Mouse (Mus musculus) liver, adult 2 months (tissue): ENCODE data around the gene Malsu1.

Experiments
- CTCF ChIP-seq: fragments of 200-500 bp; IDR thresholded peaks from 2 replicates; pipeline ENCODE4 v1.5.1; 2011; ENCODE audit warnings: low read depth, low read length, control low read depth
- POLR2A ChIP-seq: fragments of 200-500 bp; IDR thresholded peaks from 2 replicates; pipeline ENCODE4 v1.6.1; 2011; ENCODE audit warnings: low read length, control low read depth; ENCODE audit not compliant: insufficient read depth; ENCODE audit errors: extremely low read depth

GRCm38 (mm10) chr6:49116241-49116640, 42.6 kb downstream of the Malsu1 start:
- TF ChIP-seq CTCF, result no peak
- no peak for TF ChIP-seq POLR2A
